Mouse (Mus musculus) thymus, adult 2 months (tissue): ENCODE data around the gene B3gnt3. TPM values are rescaled to one million over a fixed set of nuclear protein-coding genes. Genes with fewer than 3 reads are reported as not detected.

Source experiments
- DNase-seq: peaks from one replicate; pipeline ENCODE4 v3.0.0; 2021
- H3K27ac ChIP-seq: fragments of 200-500 bp; 2 replicates; pipeline ENCODE4 v1.5.1; 2012; ENCODE audit warnings: low read length, control low read depth; ENCODE audit not compliant: control insufficient read depth, insufficient read depth
- H3K27me3 ChIP-seq: fragments of 200-500 bp; 2 replicates; pipeline ENCODE4 v1.6.1; 2012; ENCODE audit warnings: mild to moderate bottlenecking, low read length, moderate library complexity, mixed read lengths; ENCODE audit not compliant: control insufficient read depth, insufficient read depth
- H3K36me3 ChIP-seq: fragments of 200-500 bp; 2 replicates; pipeline ENCODE4 v1.6.1; 2012; ENCODE audit warnings: mild to moderate bottlenecking, low read length, moderate library complexity; ENCODE audit not compliant: control insufficient read depth, insufficient read depth
- H3K4me1 ChIP-seq: fragments of 200-500 bp; replicated peaks from 2 replicates; pipeline ENCODE4 v1.6.1; 2012; ENCODE audit warnings: low read length; ENCODE audit not compliant: control insufficient read depth, insufficient read depth
- H3K4me3 ChIP-seq: fragments of 200-500 bp; 2 replicates; pipeline ENCODE4 v1.5.1; 2012; ENCODE audit warnings: mild to moderate bottlenecking, low read length, control low read depth, moderate library complexity; ENCODE audit not compliant: control insufficient read depth, insufficient read depth
- CTCF ChIP-seq: fragments of 200-500 bp; IDR thresholded peaks from 2 replicates; pipeline ENCODE4 v1.5.1; 2012; ENCODE audit warnings: mild to moderate bottlenecking, control low read depth, low read length, moderate library complexity, borderline replicate concordance; ENCODE audit not compliant: control insufficient read depth, poor library complexity, insufficient read depth; ENCODE audit errors: extremely low read depth
- POLR2A ChIP-seq: fragments of 200-500 bp; IDR thresholded peaks from 2 replicates; pipeline ENCODE4 v1.6.1; 2012; ENCODE audit warnings: mild to moderate bottlenecking, low read length, control low read depth, moderate library complexity; ENCODE audit not compliant: control insufficient read depth, poor library complexity, insufficient read depth; ENCODE audit errors: extremely low read depth
- WGBS: fragments of 180-500 bp; shearing (Covaris S2); methylation state at CpG from one replicate; pipeline ENCODE4 v1.1.7; 2018; 5-methylcytosine and 5-hydroxymethylcytosine counted together
- polyA plus RNA-seq: library from polyadenylated mRNA; depleted of rRNA; stranded (reverse); fragments of >200 nt; gene quantifications from 2 replicates; pipeline ENCODE4 v1.2.3, GENCODE M21; 2012

B3gnt3 gene
- polyA plus RNA-seq, 1 experiment = 6.9 TPM

- Histone ChIP-seq H3K27me3 (no peaks in the 10 kb centered on the region; the same call in 1 of the 2 replicates), H3K4me1 (peaks cover 32% of the 10 kb centered on the region), H3K4me3 (peak overlapping the region; percentile 67; the same call in 1 of the 2 replicates), H3K36me3 (no peaks in the 10 kb centered on the region), H3K27ac (peak overlapping the region; percentile 70; the same call in 1 of the 2 replicates)
- no peak for TF ChIP-seq CTCF
- no peak for TF ChIP-seq POLR2A
- no peak for DNase-seq
- WGBS = 28% methylated on average over 9 of the region's 9 CpGs
These were observed 26.1 kb downstream of the B3gnt3 start for GRCm38 (mm10) chr8:71675456-71676019.

DNA sequence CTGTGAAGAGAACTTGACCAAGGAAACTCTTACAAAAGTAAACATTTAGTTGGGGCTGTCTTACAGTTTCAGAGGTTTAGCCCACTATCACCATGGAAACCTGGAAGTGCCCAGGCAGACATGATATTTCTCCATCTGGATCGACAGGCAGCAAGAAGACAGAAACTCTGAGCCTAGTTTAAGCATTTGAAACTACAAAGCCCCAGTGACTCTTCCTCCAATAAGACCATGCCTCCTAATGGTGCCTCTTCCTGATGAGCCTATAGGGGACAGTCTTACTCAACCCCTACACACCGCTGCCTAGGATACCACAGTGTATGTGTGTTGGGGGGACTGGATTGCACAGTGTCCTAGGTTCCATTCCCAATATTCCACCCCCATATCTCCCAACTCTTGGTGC, 27.5 kb downstream of the B3gnt3 start:
- TF ChIP-seq POLR2A (no peak), CTCF (no peak)
- no peak overlapping the region for H3K4me3 ChIP-seq
- no peak for DNase-seq
- no peaks in the 10 kb centered on the region; the same call in 1 of the 2 replicates for H3K27me3 ChIP-seq
- WGBS = 98% methylated on average over 2 of the region's 2 CpGs
- H3K4me1 ChIP-seq = peaks cover 37% of the 10 kb centered on the region
- no peaks in the 10 kb centered on the region for H3K36me3 ChIP-seq
- no peak overlapping the region for H3K27ac ChIP-seq

- H3K4me3 ChIP-seq = no peak overlapping the region
- TF ChIP-seq POLR2A (no peak), CTCF (no peak)
These were observed 29.3 kb downstream of the B3gnt3 start for GRCm38 (mm10) chr8:71672168-71672735.

DNA sequence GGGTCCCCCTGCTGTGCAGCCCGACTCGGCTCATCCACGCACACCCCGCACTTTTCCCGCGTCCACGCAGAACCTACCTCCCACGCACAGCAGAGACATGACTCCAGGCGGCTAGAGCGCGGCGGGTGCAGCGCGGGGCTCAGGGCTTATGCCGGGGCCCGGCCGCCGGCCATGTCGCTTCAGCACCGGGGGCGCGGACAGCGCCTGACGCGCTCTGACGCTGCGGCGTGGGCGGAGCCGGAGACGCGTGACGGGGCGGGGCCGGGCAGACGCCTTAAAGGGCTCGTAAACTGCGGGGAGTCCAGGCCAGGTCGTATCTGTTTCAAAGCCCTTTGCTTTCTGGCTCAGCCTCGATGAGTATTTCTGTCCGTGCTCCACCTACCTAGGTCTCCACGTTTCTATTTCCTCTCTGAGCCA, 30.0 kb downstream of the B3gnt3 start, which contains the start of gene Unc13a:
Gene Unc13a, minus strand, starts transcription at position 209 of the 417 bp plus-strand sequence.
- Histone ChIP-seq H3K36me3 (no peaks in the 10 kb centered on the region), H3K27ac (no peak within 1 kb of the TSS), H3K27me3 (no peaks in the 10 kb centered on the region; the same call in 1 of the 2 replicates), H3K4me1 (peaks cover 35% of the 10 kb centered on the region), H3K4me3 (peak within 1 kb of the TSS; percentile 42)
- 0 out of 2 replicates have a peak, but pooled peaks have one; percentile 21 for TF ChIP-seq POLR2A
- TF ChIP-seq CTCF = peak; percentile 50; the same call in 1 of the 2 replicates
- peak; percentile 91 for DNase-seq
- under 1% methylated on average over 42 of the region's 42 CpGs for WGBS

More at GRCm38 (mm10) chr8:71672168-71672735, 29.3 kb downstream of the B3gnt3 start:
- no peaks in the 10 kb centered on the region for H3K36me3 ChIP-seq
- peaks cover 39% of the 10 kb centered on the region for H3K4me1 ChIP-seq
- no peak for DNase-seq
- H3K27ac ChIP-seq = no peak overlapping the region
- WGBS = 80% methylated on average over 6 of the region's 6 CpGs
- H3K27me3 ChIP-seq = no peaks in the 10 kb centered on the region; the same call in 1 of the 2 replicates

DNA sequence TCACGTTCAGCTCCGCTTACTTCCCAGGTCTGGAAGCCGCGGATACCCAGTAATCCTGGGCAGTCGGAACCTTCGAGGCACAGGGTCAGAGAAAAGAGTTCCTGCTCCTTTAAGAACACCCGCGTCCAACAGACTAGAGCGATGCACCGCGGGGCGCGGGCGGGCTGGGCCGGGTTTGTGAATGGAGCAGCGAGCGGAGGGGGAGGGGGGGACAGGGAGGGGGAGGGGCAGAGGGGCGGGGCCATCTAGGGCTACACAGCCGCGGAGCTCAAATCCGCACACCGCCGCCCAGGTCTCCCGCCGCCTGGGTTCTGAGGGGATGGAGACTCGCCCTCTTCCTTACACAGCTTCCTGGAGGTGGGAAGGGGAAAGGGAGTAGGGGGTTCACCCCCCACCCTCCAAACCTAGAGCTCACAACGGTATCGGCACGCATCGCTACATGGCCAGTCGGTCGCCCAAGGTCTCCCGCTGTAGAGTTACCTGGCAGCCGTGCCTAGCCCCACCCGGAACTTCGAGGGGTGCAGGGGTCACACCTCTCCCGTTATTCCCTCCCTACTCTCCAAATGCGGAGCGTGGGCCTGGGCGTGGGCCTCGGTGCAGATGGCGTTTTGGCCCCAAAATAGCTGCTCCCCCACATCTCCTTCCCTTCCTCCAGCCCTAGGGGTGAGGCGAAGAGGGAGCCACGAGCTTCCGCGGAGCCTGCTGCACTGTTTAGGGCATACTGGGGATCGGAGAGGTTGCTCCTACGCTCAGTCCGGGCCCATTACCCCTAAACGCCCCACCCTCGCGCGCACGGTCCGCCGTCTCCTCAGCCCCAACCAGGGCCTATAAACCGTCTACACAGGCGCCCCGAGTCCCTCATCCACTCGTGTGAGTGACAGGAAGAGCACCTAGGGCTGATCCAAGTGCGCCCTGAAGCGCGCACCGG, 30.7 kb downstream of the B3gnt3 start:
- H3K27ac ChIP-seq = no peak overlapping the region
- DNase-seq = no peak
- peak overlapping the region; percentile 42 for H3K4me3 ChIP-seq
- no peaks in the 10 kb centered on the region; the same call in 1 of the 2 replicates for H3K27me3 ChIP-seq
- no peaks in the 10 kb centered on the region for H3K36me3 ChIP-seq
- H3K4me1 ChIP-seq = peaks cover 36% of the 10 kb centered on the region
- 2% methylated on average over 60 of the region's 64 CpGs for WGBS
- TF ChIP-seq POLR2A (no peak), CTCF (no peak)

- H3K4me1 ChIP-seq = peaks cover 36% of the 10 kb centered on the region
- H3K27ac ChIP-seq = no peak overlapping the region
- no peaks in the 10 kb centered on the region for H3K36me3 ChIP-seq
- H3K27me3 ChIP-seq = no peaks in the 10 kb centered on the region; the same call in 1 of the 2 replicates
- H3K4me3 ChIP-seq = no peak overlapping the region
- WGBS = 45% methylated on average over 10 of the region's 12 CpGs
- no peak for TF ChIP-seq CTCF
- no peak for TF ChIP-seq POLR2A
- no peak for DNase-seq
These were observed 31.4 kb downstream of the B3gnt3 start for GRCm38 (mm10) chr8:71670198-71670597.
